Mouse (Mus musculus): Measurements from ENCODE around the gene Tectb. TPM values are rescaled to one million over a fixed set of nuclear protein-coding genes. Genes with fewer than 3 reads are reported as not detected.
"Not testable (repeated sequence)": the region's sequence is repeated elsewhere in the genome, so short reads cannot be mapped to it uniquely, and the experiment has no call there.

The Tectb gene
- total RNA-seq (2014; fragmentation: Nextera tagmentation) (not detected in 2 replicates), total RNA-seq (2017) (not detected in 2 replicates)

DNA sequence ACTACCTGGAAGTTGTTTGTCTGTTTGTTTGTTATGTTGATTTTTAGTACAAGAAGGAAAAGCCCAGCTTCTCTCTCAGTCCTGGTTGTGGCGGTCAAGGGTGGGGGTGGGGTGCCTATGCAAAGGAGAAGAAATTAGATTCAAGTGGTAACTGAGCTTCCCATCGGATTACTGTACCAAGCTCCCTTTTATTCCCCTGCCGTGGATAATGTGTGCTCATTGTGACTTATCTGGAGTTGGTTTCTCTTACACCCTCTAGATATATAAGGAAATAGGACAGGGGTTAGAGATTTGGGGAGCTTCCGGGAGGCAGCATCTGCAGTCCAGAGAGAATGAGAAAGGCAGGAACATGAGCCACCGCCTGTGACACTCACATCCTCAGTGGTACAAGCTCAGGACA is at the start of gene Tectb:
TSS of gene Tectb (plus strand) at position 301 of the 400 bp plus-strand sequence.
- ATAC-seq (replicated peaks; ENCODE audit: poor library complexity, severe bottlenecking), result no peak

DNA sequence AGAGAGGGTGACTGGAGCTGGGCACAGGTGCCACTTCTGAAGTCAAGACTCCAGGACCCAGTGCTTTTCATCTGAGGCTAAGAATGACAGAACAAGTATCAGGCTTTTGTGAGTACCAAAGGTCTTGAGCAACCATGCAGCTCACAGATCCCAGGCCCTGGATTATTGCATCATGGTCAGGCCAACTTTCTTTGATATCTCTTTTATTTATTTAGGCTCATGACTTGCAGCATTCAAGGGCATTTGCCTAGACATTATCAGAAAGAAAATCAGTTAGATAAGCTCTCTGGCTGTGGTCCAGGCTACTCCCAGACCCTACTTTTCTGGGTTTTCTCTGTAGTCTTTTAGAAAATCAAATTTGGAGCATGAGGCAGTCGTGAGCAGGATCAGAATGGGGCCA is 48.8 kb upstream of the Tectb start:
- ATAC-seq (replicated peaks; ENCODE audit: poor library complexity, severe bottlenecking), result no peak

GRCm38 (mm10) chr19:55132476-55132875 is 48.1 kb upstream of the Tectb start:
- ATAC-seq (replicated peaks; ENCODE audit: poor library complexity, severe bottlenecking), result no peak

- no peak for ATAC-seq (replicated peaks; ENCODE audit: poor library complexity, severe bottlenecking)
Measured at GRCm38 (mm10) chr19:55134521-55134920, 46.0 kb upstream of the Tectb start.

GRCm38 (mm10) chr19:55135918-55136317 is 44.6 kb upstream of the Tectb start:
- ATAC-seq (replicated peaks; ENCODE audit: poor library complexity, severe bottlenecking), result no peak

DNA sequence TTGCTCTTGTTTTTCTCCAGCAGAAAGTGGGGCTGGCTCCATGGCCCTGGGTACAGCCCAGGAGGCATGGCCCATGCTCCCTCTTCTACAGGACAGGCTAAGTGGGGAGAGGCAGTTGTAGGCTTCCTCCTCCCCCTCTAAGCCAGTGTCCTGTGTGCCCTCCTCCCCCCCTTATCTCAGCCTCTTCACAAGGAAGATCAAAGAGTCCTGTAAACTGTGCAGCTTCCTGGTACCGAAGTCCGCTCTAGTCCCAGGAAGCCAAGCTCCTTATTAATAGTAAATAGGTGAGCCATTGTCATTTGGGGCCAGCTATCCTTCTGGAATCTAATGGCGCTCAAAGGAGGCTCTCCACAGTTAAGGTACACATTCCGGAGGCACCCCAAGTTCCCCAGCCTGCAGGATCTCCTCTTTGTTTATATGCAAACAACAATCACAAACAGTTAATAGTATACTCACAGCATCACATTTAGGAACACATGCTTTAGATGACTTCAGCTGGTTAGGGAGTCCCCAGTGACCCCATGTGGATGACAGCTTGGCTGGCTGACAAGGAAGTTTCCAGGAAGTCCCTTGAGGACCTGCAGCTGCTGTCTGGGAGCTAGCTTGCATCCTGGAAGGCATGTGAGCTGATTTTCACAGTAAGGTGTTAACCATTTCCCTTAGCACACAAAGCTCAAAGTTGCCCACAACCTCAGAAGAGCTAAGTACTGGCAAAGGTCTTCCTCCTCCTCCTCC is 43.7 kb upstream of the Tectb start:
- ATAC-seq (replicated peaks; ENCODE audit: poor library complexity, severe bottlenecking), result no peak

GRCm38 (mm10) chr19:55137884-55138283 is 42.6 kb upstream of the Tectb start:
- no peak for ATAC-seq (replicated peaks; ENCODE audit: poor library complexity, severe bottlenecking)

- no peak for ATAC-seq (replicated peaks; ENCODE audit: poor library complexity, severe bottlenecking)
Measured at GRCm38 (mm10) chr19:55138506-55138905, 42.0 kb upstream of the Tectb start.

- peak; percentile 99 for ATAC-seq (replicated peaks; ENCODE audit: poor library complexity, severe bottlenecking)
Measured at GRCm38 (mm10) chr19:55139301-55139700, 41.2 kb upstream of the Tectb start.

- no peak for ATAC-seq (replicated peaks; ENCODE audit: poor library complexity, severe bottlenecking)
Measured at GRCm38 (mm10) chr19:55143391-55144300, 36.9 kb upstream of the Tectb start.

GRCm38 (mm10) chr19:55144691-55145090 is 35.8 kb upstream of the Tectb start:
- ATAC-seq (replicated peaks; ENCODE audit: poor library complexity, severe bottlenecking), result no peak

- ATAC-seq (replicated peaks; ENCODE audit: poor library complexity, severe bottlenecking), result no peak
Measured at GRCm38 (mm10) chr19:55145136-55145535, 35.4 kb upstream of the Tectb start.

DNA sequence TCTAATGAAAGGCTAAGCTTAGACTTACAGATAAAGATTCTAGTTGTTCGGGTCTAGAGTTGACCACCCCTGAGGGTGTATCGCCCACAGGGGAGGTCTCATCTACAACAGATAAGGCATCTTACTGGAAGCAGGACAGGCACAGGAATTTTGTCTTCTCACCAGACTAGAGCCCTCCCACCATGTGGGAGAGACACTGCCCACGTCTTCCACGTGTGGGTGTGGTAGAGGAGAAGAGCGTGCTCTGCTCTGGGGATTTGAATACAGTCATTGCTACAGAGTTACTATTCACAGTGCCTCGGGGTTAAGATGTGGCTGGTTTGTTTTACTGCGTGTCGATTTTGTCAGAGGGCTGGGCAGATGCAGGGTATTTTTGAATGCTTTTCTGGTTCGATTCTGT is 33.0 kb upstream of the Tectb start:
- ATAC-seq (replicated peaks; ENCODE audit: poor library complexity, severe bottlenecking), result no peak

DNA sequence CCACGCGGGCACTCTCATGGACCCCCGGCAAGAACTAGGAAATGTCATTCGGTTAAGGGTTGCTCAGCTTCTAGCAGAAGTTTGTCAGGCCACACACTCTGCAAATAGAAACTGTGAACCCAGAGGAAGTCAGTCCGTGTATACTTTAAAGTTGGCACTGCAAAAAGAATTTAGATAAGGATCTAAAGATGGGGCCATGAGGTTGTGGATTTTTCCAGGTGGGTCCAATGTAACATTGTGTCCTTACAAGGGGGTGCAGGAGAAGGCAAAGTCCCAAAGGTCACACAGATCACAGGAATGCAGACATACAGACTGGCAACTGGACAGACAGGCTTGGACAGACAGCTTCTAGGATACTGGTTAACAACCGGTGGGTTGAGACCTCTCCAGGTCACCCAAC is 32.4 kb upstream of the Tectb start:
- no peak for ATAC-seq (replicated peaks; ENCODE audit: poor library complexity, severe bottlenecking)

DNA sequence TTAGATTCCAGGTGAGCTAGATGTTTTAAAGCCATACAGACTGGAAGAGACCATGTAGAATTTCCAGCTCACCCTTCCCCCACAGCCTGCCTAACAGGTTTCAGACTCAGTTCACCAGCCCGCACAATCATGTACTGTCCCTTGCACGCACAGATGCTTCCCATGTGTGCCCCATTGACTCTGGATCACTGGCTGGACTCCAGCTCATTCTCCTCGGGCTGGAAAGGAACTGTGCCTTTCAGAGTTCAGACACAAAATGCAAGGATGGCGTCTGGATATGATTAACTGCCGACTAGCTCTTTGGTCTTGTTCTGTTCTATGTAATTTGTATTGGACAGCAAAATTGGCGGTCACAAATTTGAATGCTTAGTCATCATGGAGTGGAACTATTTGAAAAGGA is 30.9 kb upstream of the Tectb start:
- no peak for ATAC-seq (replicated peaks; ENCODE audit: poor library complexity, severe bottlenecking)

- ATAC-seq (replicated peaks; ENCODE audit: poor library complexity, severe bottlenecking), result not testable (repeated sequence)
Measured at GRCm38 (mm10) chr19:55152274-55152673, 28.3 kb upstream of the Tectb start.

DNA sequence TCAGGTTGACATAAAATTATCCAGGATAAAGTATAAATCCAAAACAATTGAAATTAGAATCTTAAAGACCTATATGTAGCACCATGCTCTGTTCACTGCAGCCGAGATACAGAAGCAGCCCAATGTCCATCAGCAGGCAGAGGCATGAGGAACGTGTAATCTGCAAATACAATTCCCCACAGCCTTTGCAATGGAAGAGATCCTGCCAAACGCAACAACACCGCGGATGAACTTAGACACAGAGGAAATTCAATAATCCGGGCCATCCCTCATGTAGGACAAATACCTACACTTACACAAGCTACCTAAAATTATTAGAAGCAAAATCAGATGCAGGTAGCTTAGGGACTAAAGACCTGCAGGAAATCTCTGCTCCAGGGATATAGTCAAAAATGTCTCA is 27.6 kb upstream of the Tectb start:
- ATAC-seq (replicated peaks; ENCODE audit: poor library complexity, severe bottlenecking), result no peak

- no peak for ATAC-seq (replicated peaks; ENCODE audit: poor library complexity, severe bottlenecking)
Measured at GRCm38 (mm10) chr19:55157029-55157428, 23.5 kb upstream of the Tectb start.

- no peak for ATAC-seq (replicated peaks; ENCODE audit: poor library complexity, severe bottlenecking)
Measured at GRCm38 (mm10) chr19:55158606-55159005, 21.9 kb upstream of the Tectb start.

DNA sequence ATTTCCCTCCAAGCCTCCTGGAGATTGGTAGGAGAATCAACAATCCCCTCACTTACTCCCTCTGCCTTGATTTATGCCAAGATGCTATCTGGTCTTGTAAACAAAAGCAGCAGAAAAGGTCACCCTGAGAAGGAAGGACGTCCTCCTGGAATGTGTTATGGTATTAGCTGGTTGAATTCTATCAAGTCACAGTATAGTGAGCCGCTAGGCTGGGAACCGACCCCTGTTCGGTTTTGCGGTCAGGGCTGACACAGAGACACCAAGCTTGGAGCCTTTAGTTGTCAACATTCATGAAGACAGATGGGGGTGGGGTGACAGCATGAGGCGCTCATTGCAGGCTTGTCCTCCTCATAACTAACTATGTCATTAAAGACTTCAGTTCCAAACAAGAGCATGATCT is 20.7 kb upstream of the Tectb start:
- no peak for ATAC-seq (replicated peaks; ENCODE audit: poor library complexity, severe bottlenecking)

GRCm38 (mm10) chr19:55162271-55162670 is 18.3 kb upstream of the Tectb start:
- ATAC-seq (replicated peaks; ENCODE audit: poor library complexity, severe bottlenecking), result no peak

Measured in granulocyte monocyte progenitor cell, adult 5-6 weeks (primary cell).